Mouse (Mus musculus) liver, embryonic 13.5 days (tissue): ENCODE measurements at regions not wholly inside any gene's neighbourhood (a gene's known extent, or its start where the extent isn't known, plus 50 kb on each side); places are given as distances from the start of the nearest gene placed in this dataset.

Experiments used
- ATAC-seq: fragments of 200-750 bp; cut with Nextera tagmentation; 2 replicates; pipeline ENCODE4 v1.8.0; 2017; ENCODE audit warnings: low read depth, mild to moderate bottlenecking, moderate number of reproducible peaks, moderate library complexity
- DNase-seq: peaks from one replicate; pipeline ENCODE4 v3.0.0; 2022
- H3K27ac ChIP-seq: fragments of 300-500 bp; sonication (generic); 2 replicates; pipeline ENCODE4 v1.5.1; 2015; ENCODE audit warnings: moderate library complexity, mild to moderate bottlenecking, inconsistent platforms
- H3K27me3 ChIP-seq: fragments of 300-500 bp; sonication (generic); 2 replicates; pipeline ENCODE4 v1.6.1; 2015; ENCODE audit warnings: mild to moderate bottlenecking, inconsistent platforms
- H3K36me3 ChIP-seq: fragments of 300-500 bp; sonication (generic); 2 replicates; pipeline ENCODE4 v1.6.1; 2015; ENCODE audit warnings: mild to moderate bottlenecking, inconsistent platforms
- H3K4me1 ChIP-seq: fragments of 300-500 bp; sonication (generic); replicated peaks from 2 replicates; pipeline ENCODE4 v1.6.1; 2015; ENCODE audit warnings: inconsistent platforms
- H3K4me2 ChIP-seq: fragments of 300-500 bp; sonication (generic); 2 replicates; pipeline ENCODE4 v1.6.1; 2015; ENCODE audit warnings: inconsistent platforms, mild to moderate bottlenecking, moderate library complexity
- H3K4me3 ChIP-seq: fragments of 300-500 bp; sonication (generic); replicated peaks from 2 replicates; pipeline ENCODE4 v1.5.1; 2015; ENCODE audit warnings: mild to moderate bottlenecking, inconsistent platforms
- H3K9ac ChIP-seq: fragments of 300-500 bp; sonication (generic); 2 replicates; pipeline ENCODE4 v1.6.1; 2015; ENCODE audit warnings: mild to moderate bottlenecking, inconsistent platforms
- H3K9me3 ChIP-seq: fragments of 300-500 bp; sonication (generic); replicated peaks from 2 replicates; pipeline ENCODE4 v1.6.1; 2016; ENCODE audit warnings: inconsistent platforms
- WGBS: fragments of 180-500 bp; shearing (Covaris S2); methylation state at CpG from one replicate; pipeline ENCODE4 v1.1.7; 2015; ENCODE audit not compliant: insufficient replicate concordance; 5-methylcytosine and 5-hydroxymethylcytosine counted together

- Histone ChIP-seq H3K9me3 (no peaks in the 10 kb centered on the region), H3K9ac (peak overlapping the region; percentile 55), H3K4me2 (peak overlapping the region; percentile 73), H3K27ac (peak overlapping the region; percentile 75), H3K4me3 (peak overlapping the region; percentile 55), H3K27me3 (peaks cover 59% of the 10 kb centered on the region), H3K4me1 (peaks cover 44% of the 10 kb centered on the region), H3K36me3 (no peaks in the 10 kb centered on the region)
- 2% methylated on average over 61 of the region's 64 CpGs for WGBS
- peak; percentile 46 for ATAC-seq
- no peak for DNase-seq
Measured at GRCm38 (mm10) chr17:83276000-83276891, 61.2 kb downstream of the Pkdcc start.

GRCm38 (mm10) chr17:83277117-83277947, 62.2 kb downstream of the Pkdcc start:
- Histone ChIP-seq H3K4me1 (peaks cover 44% of the 10 kb centered on the region), H3K9ac (peak overlapping the region; percentile 36; the same call in 1 of the 2 replicates), H3K4me3 (peak overlapping the region; percentile 34), H3K27me3 (peaks cover 59% of the 10 kb centered on the region), H3K36me3 (no peaks in the 10 kb centered on the region), H3K27ac (peak overlapping the region; percentile 69), H3K9me3 (no peaks in the 10 kb centered on the region), H3K4me2 (peak overlapping the region; percentile 73)
- WGBS, result 6% methylated on average over 26 of the region's 26 CpGs
- DNase-seq (no peak), ATAC-seq (peak; percentile 52)

- H3K9ac ChIP-seq, result no peak overlapping the region
- DNase-seq (no peak), ATAC-seq (no peak)
- 16% methylated on average over 14 of the region's 14 CpGs for WGBS
- peaks cover 44% of the 10 kb centered on the region for H3K4me1 ChIP-seq
- H3K27me3 ChIP-seq, result peaks cover 55% of the 10 kb centered on the region
- no peaks in the 10 kb centered on the region for H3K36me3 ChIP-seq
- no peaks in the 10 kb centered on the region for H3K9me3 ChIP-seq
- peak overlapping the region; percentile 69; the same call in 1 of the 2 replicates for H3K27ac ChIP-seq
- peak overlapping the region; percentile 73 for H3K4me2 ChIP-seq
- H3K4me3 ChIP-seq, result peak overlapping the region; percentile 34; the same call in 1 of the 2 replicates
Measured at GRCm38 (mm10) chr17:83277948-83278924, 63.1 kb downstream of the Pkdcc start.

GRCm38 (mm10) chr17:83283328-83283727, 67.4 kb upstream of the Eml4 start:
- peaks cover 7% of the 10 kb centered on the region; the same call in 1 of the 2 replicates for H3K27me3 ChIP-seq
- no peak overlapping the region for H3K4me3 ChIP-seq
- no peak overlapping the region for H3K4me2 ChIP-seq
- ATAC-seq (no peak), DNase-seq (no peak)
- no peak overlapping the region for H3K27ac ChIP-seq
- no peaks in the 10 kb centered on the region for H3K36me3 ChIP-seq
- peaks cover 4% of the 10 kb centered on the region for H3K4me1 ChIP-seq
- 63% methylated on average over 3 of the region's 3 CpGs for WGBS
- no peaks in the 10 kb centered on the region for H3K9me3 ChIP-seq
- H3K9ac ChIP-seq, result no peak overlapping the region

GRCm38 (mm10) chr17:83287381-83288142, 63.2 kb upstream of the Eml4 start:
- ATAC-seq, result no peak
- Histone ChIP-seq H3K27ac (no peak overlapping the region), H3K4me2 (no peak overlapping the region), H3K9ac (no peak overlapping the region), H3K27me3 (no peaks in the 10 kb centered on the region), H3K36me3 (no peaks in the 10 kb centered on the region), H3K4me1 (no peaks in the 10 kb centered on the region; the same call in 1 of the 2 replicates), H3K9me3 (no peaks in the 10 kb centered on the region), H3K4me3 (no peak overlapping the region)
- no peak for DNase-seq
- WGBS, result 61% methylated on average over 6 of the region's 6 CpGs

- no peak overlapping the region for H3K27ac ChIP-seq
- DNase-seq, result no peak
Measured at GRCm38 (mm10) chr17:83288143-83288492, 62.6 kb upstream of the Eml4 start.

GRCm38 (mm10) chr17:83295526-83296238, 55.0 kb upstream of the Eml4 start:
- Histone ChIP-seq H3K4me1 (no peaks in the 10 kb centered on the region), H3K27me3 (no peaks in the 10 kb centered on the region), H3K27ac (no peak overlapping the region), H3K9me3 (no peaks in the 10 kb centered on the region), H3K9ac (no peak overlapping the region), H3K36me3 (no peaks in the 10 kb centered on the region), H3K4me2 (no peak overlapping the region), H3K4me3 (no peak overlapping the region)
- no peak for ATAC-seq
- WGBS, result 58% methylated on average over 13 of the region's 13 CpGs
- DNase-seq, result no peak

More at GRCm38 (mm10) chr17:83288143-83288492, 62.6 kb upstream of the Eml4 start:
- no peak for ATAC-seq
- Histone ChIP-seq H3K27me3 (no peaks in the 10 kb centered on the region), H3K4me2 (no peak overlapping the region), H3K36me3 (no peaks in the 10 kb centered on the region), H3K9me3 (no peaks in the 10 kb centered on the region), H3K9ac (no peak overlapping the region), H3K4me3 (no peak overlapping the region), H3K4me1 (no peaks in the 10 kb centered on the region; the same call in 1 of the 2 replicates)
- 38% methylated on average over 7 of the region's 7 CpGs for WGBS

- Histone ChIP-seq H3K27me3 (no peaks in the 10 kb centered on the region), H3K36me3 (no peaks in the 10 kb centered on the region), H3K9me3 (no peaks in the 10 kb centered on the region), H3K4me1 (no peaks in the 10 kb centered on the region), H3K4me3 (no peak overlapping the region), H3K9ac (no peak overlapping the region), H3K27ac (no peak overlapping the region), H3K4me2 (no peak overlapping the region)
- ATAC-seq, result no peak
- 32% methylated on average over 6 of the region's 6 CpGs for WGBS
- DNase-seq, result no peak
Measured at GRCm38 (mm10) chr17:83297379-83298121, 53.2 kb upstream of the Eml4 start.
